Mouse (Mus musculus): Measurements from ENCODE around the gene Gm14685. TPM values are rescaled to one million over a fixed set of nuclear protein-coding genes. Genes with fewer than 3 reads are reported as not detected.

The Gm14685 gene
- polyA plus RNA-seq (2014; fragmentation: Illumina TruSeq; extraction: RNeasy Lipid Tissue Mini Kit (QIAGEN cat#74804)): not detected

DNA sequence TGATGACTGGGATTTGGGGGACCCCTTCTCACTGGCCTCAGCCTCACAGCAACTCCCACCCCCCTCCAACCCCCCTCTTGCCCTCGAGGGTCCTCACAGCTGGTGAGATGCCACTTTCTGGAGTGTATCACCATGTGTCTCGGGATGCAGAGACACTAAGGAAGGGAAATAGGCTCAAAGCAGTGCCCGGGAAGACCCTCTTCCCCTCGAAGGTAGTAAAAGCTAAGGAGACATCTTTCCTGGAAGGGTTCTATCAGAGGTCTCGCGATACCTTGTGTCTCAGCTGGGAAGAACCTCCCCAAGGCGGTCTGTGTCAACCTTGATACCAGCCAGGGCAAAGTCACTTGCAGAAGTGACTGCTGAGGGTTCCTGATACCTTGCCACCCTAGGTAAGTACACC is at the start of gene Gm14685:
Gene Gm14685, plus strand, starts transcription at position 301 of the 400 bp plus-strand sequence.

DNA sequence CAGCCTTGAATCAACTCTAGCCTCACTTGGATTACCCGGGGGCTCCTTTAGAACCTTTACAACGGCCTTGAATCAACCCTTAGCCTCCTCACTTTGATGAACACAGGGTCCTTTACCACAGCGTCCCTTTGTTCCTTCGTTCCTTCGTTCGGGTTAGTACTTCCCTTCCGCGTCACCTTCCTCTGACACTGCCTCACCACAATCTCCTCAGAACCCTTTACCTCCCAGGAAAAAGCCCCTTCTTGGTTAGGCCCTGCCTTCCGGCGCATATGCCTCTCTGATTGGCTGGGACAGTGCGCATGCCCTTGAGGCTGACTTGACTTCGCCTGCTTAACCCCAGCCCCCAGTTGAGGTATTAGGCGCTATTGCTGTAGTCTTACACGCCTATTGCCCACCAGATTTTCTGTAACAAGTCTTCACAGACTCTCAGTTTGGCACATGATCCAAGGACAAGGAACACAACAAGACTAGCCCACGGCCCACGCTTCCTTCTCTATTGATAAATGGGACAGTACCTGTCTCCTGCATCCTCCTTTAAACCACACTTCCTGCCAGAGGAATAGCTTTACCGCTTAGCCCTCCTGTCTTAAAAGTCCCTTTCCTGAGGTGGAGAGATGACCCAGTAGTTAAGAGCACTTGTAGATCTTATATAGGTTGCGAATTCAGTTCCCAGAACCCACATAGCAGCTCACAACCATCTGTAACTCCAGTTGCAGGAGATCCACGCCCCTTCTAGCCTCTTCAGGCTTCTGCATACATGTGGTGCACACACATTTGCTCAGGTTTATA is 34.4 kb upstream of the Gm14685 start, which contains the start of gene Xlr4a:
Gene Xlr4a, minus strand, starts transcription at position 212 of the 789 bp plus-strand sequence.

DNA sequence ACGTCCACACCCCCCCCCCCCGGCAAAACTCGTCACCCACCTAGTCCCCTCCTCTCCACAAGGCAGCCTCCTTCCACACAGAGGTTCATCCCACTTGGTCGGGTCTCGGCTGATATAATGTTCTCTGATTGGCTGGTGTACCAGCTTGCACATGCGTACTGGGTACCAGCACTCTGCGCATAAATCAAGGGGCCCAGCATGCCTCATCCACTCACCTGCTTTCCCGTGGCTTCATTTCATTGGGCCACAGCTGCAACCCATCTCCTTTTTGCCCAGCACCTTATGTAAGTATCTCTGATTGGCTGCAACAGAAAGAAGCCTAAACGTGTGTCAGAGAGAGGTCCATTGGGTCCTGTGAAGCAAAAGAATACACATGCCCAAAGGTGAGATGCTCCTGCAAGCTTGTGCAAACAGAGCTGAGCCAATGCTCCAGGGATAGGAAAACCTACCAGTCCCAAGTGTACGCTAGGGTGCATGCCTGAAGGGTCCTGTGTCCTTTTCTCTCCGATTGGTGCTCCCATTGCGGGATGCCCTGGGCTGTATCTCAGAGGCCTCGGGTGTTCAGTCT is 19.8 kb upstream of the Gm14685 start, which contains the start of gene Xlr3a:
Gene Xlr3a, minus strand, starts transcription at position 155 of the 568 bp plus-strand sequence.

DNA sequence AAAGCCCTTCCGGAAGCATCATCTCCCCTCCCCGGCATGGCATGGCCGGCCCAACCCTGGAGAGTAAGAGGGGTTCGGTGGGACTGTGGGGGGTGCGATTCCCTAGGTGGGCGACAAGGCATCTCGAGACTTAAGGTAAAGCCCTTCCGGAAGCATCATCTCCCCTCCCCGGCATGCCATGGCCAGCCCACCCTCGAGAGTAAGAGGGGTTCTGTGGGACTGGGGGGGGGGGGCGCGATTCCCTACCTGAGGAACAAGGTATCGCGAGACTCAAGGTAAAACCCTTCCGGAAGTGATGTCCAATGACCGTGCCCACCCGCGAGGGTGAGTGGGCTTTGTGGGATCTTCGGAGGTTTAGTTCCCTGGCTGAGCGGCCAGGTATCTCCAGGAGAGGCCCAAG is 31.6 kb downstream of the Gm14685 start, which contains the start of gene Xlr5b:
Gene Xlr5b, plus strand, starts transcription at position 301 of the 400 bp plus-strand sequence.

DNA sequence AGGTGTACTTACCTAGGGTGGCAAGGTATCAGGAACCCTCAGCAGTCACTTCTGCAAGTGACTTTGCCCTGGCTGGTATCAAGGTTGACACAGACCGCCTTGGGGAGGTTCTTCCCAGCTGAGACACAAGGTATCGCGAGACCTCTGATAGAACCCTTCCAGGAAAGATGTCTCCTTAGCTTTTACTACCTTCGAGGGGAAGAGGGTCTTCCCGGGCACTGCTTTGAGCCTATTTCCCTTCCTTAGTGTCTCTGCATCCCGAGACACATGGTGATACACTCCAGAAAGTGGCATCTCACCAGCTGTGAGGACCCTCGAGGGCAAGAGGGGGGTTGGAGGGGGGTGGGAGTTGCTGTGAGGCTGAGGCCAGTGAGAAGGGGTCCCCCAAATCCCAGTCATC is 32.5 kb downstream of the Gm14685 start, which contains the start of gene DXBay18:
Gene DXBay18, minus strand, starts transcription at position 101 of the 400 bp plus-strand sequence.

DNA sequence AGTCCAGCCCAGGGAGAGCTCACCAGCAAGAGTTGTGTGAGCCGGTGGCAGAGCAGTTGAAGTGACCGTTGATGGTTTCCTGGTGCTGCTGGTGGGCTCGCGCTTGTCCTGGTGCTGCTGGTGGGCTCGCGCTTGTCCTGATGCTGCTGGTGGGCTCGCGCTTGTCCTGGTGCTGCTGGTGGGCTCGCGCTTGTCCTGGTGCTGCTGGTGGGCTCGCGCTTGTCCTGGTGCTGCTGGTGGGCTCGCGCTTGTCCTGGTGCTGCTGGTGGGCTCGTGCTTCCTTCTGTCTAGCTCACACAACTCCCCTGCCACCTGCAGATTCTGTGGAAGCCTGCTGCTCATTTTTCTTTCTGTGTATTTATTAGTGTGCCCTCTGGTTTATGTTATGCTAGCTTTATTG is 60.0 kb downstream of the Gm14685 start, which contains the start of gene Spin2d:
Gene Spin2d, minus strand, starts transcription at position 101 of the 400 bp plus-strand sequence.

Other genes with a start within 250 kb of the Gm14685 start
- 300 TPM for gene Cetn2, start 198.6 kb upstream of the Gm14685 start, polyA plus RNA-seq (2014; fragmentation: Illumina TruSeq; extraction: RNeasy Lipid Tissue Mini Kit (QIAGEN cat#74804))
- 47.3 TPM for gene Nsdhl, start 198.5 kb upstream of the Gm14685 start, polyA plus RNA-seq (2014; fragmentation: Illumina TruSeq; extraction: RNeasy Lipid Tissue Mini Kit (QIAGEN cat#74804))
- gene Zfp185, start 129.7 kb upstream of the Gm14685 start, polyA plus RNA-seq (2014; fragmentation: Illumina TruSeq; extraction: RNeasy Lipid Tissue Mini Kit (QIAGEN cat#74804)): 31.2 TPM
- gene Pnma5, start 79.9 kb upstream of the Gm14685 start, polyA plus RNA-seq (2014; fragmentation: Illumina TruSeq; extraction: RNeasy Lipid Tissue Mini Kit (QIAGEN cat#74804)): 0.54 TPM
- gene Pnma3, start 52.3 kb upstream of the Gm14685 start, polyA plus RNA-seq (2014; fragmentation: Illumina TruSeq; extraction: RNeasy Lipid Tissue Mini Kit (QIAGEN cat#74804)): not detected
- gene Xlr4a, start 34.6 kb upstream of the Gm14685 start, polyA plus RNA-seq (2014; fragmentation: Illumina TruSeq; extraction: RNeasy Lipid Tissue Mini Kit (QIAGEN cat#74804)): 6.4 TPM
- 26.1 TPM for gene Xlr3a, start 20.0 kb upstream of the Gm14685 start, polyA plus RNA-seq (2014; fragmentation: Illumina TruSeq; extraction: RNeasy Lipid Tissue Mini Kit (QIAGEN cat#74804))
- 4.0 TPM for gene Xlr5b, start 31.7 kb downstream of the Gm14685 start, polyA plus RNA-seq (2014; fragmentation: Illumina TruSeq; extraction: RNeasy Lipid Tissue Mini Kit (QIAGEN cat#74804))
- not detected for gene DXBay18, start 32.4 kb downstream of the Gm14685 start, polyA plus RNA-seq (2014; fragmentation: Illumina TruSeq; extraction: RNeasy Lipid Tissue Mini Kit (QIAGEN cat#74804))
- not detected for gene Spin2d, start 59.9 kb downstream of the Gm14685 start, polyA plus RNA-seq (2014; fragmentation: Illumina TruSeq; extraction: RNeasy Lipid Tissue Mini Kit (QIAGEN cat#74804))
- gene Xlr3b, start 75.2 kb downstream of the Gm14685 start, polyA plus RNA-seq (2014; fragmentation: Illumina TruSeq; extraction: RNeasy Lipid Tissue Mini Kit (QIAGEN cat#74804)): 5.8 TPM
- 6.4 TPM for gene Xlr4b, start 97.3 kb downstream of the Gm14685 start, polyA plus RNA-seq (2014; fragmentation: Illumina TruSeq; extraction: RNeasy Lipid Tissue Mini Kit (QIAGEN cat#74804))
- 7.2 TPM for gene F8a, start 111.2 kb downstream of the Gm14685 start, polyA plus RNA-seq (2014; fragmentation: Illumina TruSeq; extraction: RNeasy Lipid Tissue Mini Kit (QIAGEN cat#74804))
- 9.4 TPM for gene Xlr4c, start 126.1 kb downstream of the Gm14685 start, polyA plus RNA-seq (2014; fragmentation: Illumina TruSeq; extraction: RNeasy Lipid Tissue Mini Kit (QIAGEN cat#74804))
- gene Xlr3c, start 148.3 kb downstream of the Gm14685 start, polyA plus RNA-seq (2014; fragmentation: Illumina TruSeq; extraction: RNeasy Lipid Tissue Mini Kit (QIAGEN cat#74804)): 2.1 TPM
- 0.88 TPM for gene Xlr5a, start 175.9 kb downstream of the Gm14685 start, polyA plus RNA-seq (2014; fragmentation: Illumina TruSeq; extraction: RNeasy Lipid Tissue Mini Kit (QIAGEN cat#74804))
- gene Xlr5c, start 175.9 kb downstream of the Gm14685 start, polyA plus RNA-seq (2014; fragmentation: Illumina TruSeq; extraction: RNeasy Lipid Tissue Mini Kit (QIAGEN cat#74804)): 0.83 TPM
- not detected for gene Gm45015, start 219.8 kb downstream of the Gm14685 start, polyA plus RNA-seq (2014; fragmentation: Illumina TruSeq; extraction: RNeasy Lipid Tissue Mini Kit (QIAGEN cat#74804))
- 68.9 TPM for gene Zfp275, start 225.6 kb downstream of the Gm14685 start, polyA plus RNA-seq (2014; fragmentation: Illumina TruSeq; extraction: RNeasy Lipid Tissue Mini Kit (QIAGEN cat#74804))